Mouse (Mus musculus): ENCODE data around the gene Sh3bgrl2. TPM values are rescaled to one million over a fixed set of nuclear protein-coding genes. Genes with fewer than 3 reads are reported as not detected.

Gene Sh3bgrl2
- polyA plus RNA-seq, 1 experiment from 2014 or later: 23.1 TPM

GRCm38 (mm10) chr9:83564934-83565652 lies 17.0 kb downstream of the Sh3bgrl2 start:
- ATAC-seq (replicated peaks; ENCODE audit: low FRiP score, low TSS enrichment, low read depth) (no peak), DNase-seq (ENCODE audit: low spot score) (no peak)
- Histone ChIP-seq H3K9me3 (ENCODE audit: control insufficient read depth, low read length) (no peaks in the 10 kb centered on the region), H3K4me3 (ENCODE audit: low read depth, low read length) (no peak overlapping the region), H3K4me1 (replicated peaks; ENCODE audit: control insufficient read depth, insufficient read depth, low read length) (peaks cover 8% of the 10 kb centered on the region), H3K27ac (ENCODE audit: low read depth) (no peak overlapping the region), H3K36me3 (ENCODE audit: control insufficient read depth, insufficient read depth, low read length) (no peaks in the 10 kb centered on the region), H3K4me2 (ENCODE audit: low read length) (no peak overlapping the region), H3K9ac (ENCODE audit: low read length) (no peak overlapping the region), H3K27me3 (replicated peaks; ENCODE audit: control insufficient read depth, insufficient read depth, low read length) (no peaks in the 10 kb centered on the region)
- WGBS: 58% methylated on average over 13 of the region's 13 CpGs

GRCm38 (mm10) chr9:83566141-83566540 lies 18.0 kb downstream of the Sh3bgrl2 start:
- DNase-seq (ENCODE audit: low spot score): no peak
- H3K4me3 ChIP-seq (ENCODE audit: low read depth, low read length): no peak overlapping the region
- H3K9ac ChIP-seq (ENCODE audit: low read length): no peak overlapping the region

GRCm38 (mm10) chr9:83568125-83568524 lies 20.0 kb downstream of the Sh3bgrl2 start:
- H3K27me3 ChIP-seq (replicated peaks; ENCODE audit: control insufficient read depth, insufficient read depth, low read length): no peaks in the 10 kb centered on the region
- H3K36me3 ChIP-seq (ENCODE audit: control insufficient read depth, insufficient read depth, low read length): no peaks in the 10 kb centered on the region
- H3K9ac ChIP-seq (ENCODE audit: low read length): no peak overlapping the region
- DNase-seq (ENCODE audit: low spot score) (no peak), ATAC-seq (replicated peaks; ENCODE audit: low FRiP score, low TSS enrichment, low read depth) (no peak)
- peaks cover 9% of the 10 kb centered on the region for H3K4me1 ChIP-seq (replicated peaks; ENCODE audit: control insufficient read depth, insufficient read depth, low read length)
- 96% methylated on average over 5 of the region's 5 CpGs for WGBS
- no peak overlapping the region for H3K27ac ChIP-seq (ENCODE audit: low read depth)
- no peaks in the 10 kb centered on the region for H3K9me3 ChIP-seq (ENCODE audit: control insufficient read depth, low read length)
- H3K4me3 ChIP-seq (ENCODE audit: low read depth, low read length): no peak overlapping the region
- no peak overlapping the region for H3K4me2 ChIP-seq (ENCODE audit: low read length)

More at GRCm38 (mm10) chr9:83566141-83566540, 18.0 kb downstream of the Sh3bgrl2 start:
- H3K4me2 ChIP-seq (ENCODE audit: low read length): no peak overlapping the region
- H3K4me1 ChIP-seq (replicated peaks; ENCODE audit: control insufficient read depth, insufficient read depth, low read length): peaks cover 8% of the 10 kb centered on the region
- no peaks in the 10 kb centered on the region for H3K27me3 ChIP-seq (replicated peaks; ENCODE audit: control insufficient read depth, insufficient read depth, low read length)
- no peaks in the 10 kb centered on the region for H3K9me3 ChIP-seq (ENCODE audit: control insufficient read depth, low read length)
- no peaks in the 10 kb centered on the region for H3K36me3 ChIP-seq (ENCODE audit: control insufficient read depth, insufficient read depth, low read length)
- 57% methylated on average over 6 of the region's 6 CpGs for WGBS
- ATAC-seq (replicated peaks; ENCODE audit: low FRiP score, low TSS enrichment, low read depth): no peak
- no peak overlapping the region for H3K27ac ChIP-seq (ENCODE audit: low read depth)

GRCm38 (mm10) chr9:83568937-83569336 lies 20.8 kb downstream of the Sh3bgrl2 start:
- Histone ChIP-seq H3K4me3 (ENCODE audit: low read depth, low read length) (no peak overlapping the region), H3K4me1 (replicated peaks; ENCODE audit: control insufficient read depth, insufficient read depth, low read length) (peaks cover 11% of the 10 kb centered on the region), H3K27ac (ENCODE audit: low read depth) (no peak overlapping the region), H3K4me2 (ENCODE audit: low read length) (no peak overlapping the region), H3K27me3 (replicated peaks; ENCODE audit: control insufficient read depth, insufficient read depth, low read length) (no peaks in the 10 kb centered on the region), H3K36me3 (ENCODE audit: control insufficient read depth, insufficient read depth, low read length) (no peaks in the 10 kb centered on the region), H3K9me3 (ENCODE audit: control insufficient read depth, low read length) (no peaks in the 10 kb centered on the region), H3K9ac (ENCODE audit: low read length) (no peak overlapping the region)
- WGBS: 78% methylated on average over 3 of the region's 3 CpGs
- no peak for ATAC-seq (replicated peaks; ENCODE audit: low FRiP score, low TSS enrichment, low read depth)
- no peak for DNase-seq (ENCODE audit: low spot score)

GRCm38 (mm10) chr9:83569898-83570297 lies 21.8 kb downstream of the Sh3bgrl2 start:
- 65% methylated on average over 7 of the region's 7 CpGs for WGBS
- H3K27ac ChIP-seq (ENCODE audit: low read depth): no peak overlapping the region
- H3K9ac ChIP-seq (ENCODE audit: low read length): no peak overlapping the region
- peaks cover 10% of the 10 kb centered on the region for H3K4me1 ChIP-seq (replicated peaks; ENCODE audit: control insufficient read depth, insufficient read depth, low read length)
- no peak overlapping the region for H3K4me3 ChIP-seq (ENCODE audit: low read depth, low read length)
- ATAC-seq (replicated peaks; ENCODE audit: low FRiP score, low TSS enrichment, low read depth) (no peak), DNase-seq (ENCODE audit: low spot score) (no peak)
- no peaks in the 10 kb centered on the region for H3K9me3 ChIP-seq (ENCODE audit: control insufficient read depth, low read length)
- no peaks in the 10 kb centered on the region for H3K27me3 ChIP-seq (replicated peaks; ENCODE audit: control insufficient read depth, insufficient read depth, low read length)
- H3K36me3 ChIP-seq (ENCODE audit: control insufficient read depth, insufficient read depth, low read length): no peaks in the 10 kb centered on the region
- H3K4me2 ChIP-seq (ENCODE audit: low read length): no peak overlapping the region

GRCm38 (mm10) chr9:83571315-83571714 lies 23.2 kb downstream of the Sh3bgrl2 start:
- no peak overlapping the region for H3K4me3 ChIP-seq (ENCODE audit: low read depth, low read length)
- no peak for ATAC-seq (replicated peaks; ENCODE audit: low FRiP score, low TSS enrichment, low read depth)
- 80% methylated on average over 3 of the region's 3 CpGs for WGBS

GRCm38 (mm10) chr9:83572326-83572725 lies 24.2 kb downstream of the Sh3bgrl2 start:
- no peaks in the 10 kb centered on the region for H3K27me3 ChIP-seq (replicated peaks; ENCODE audit: control insufficient read depth, insufficient read depth, low read length)
- H3K36me3 ChIP-seq (ENCODE audit: control insufficient read depth, insufficient read depth, low read length): no peaks in the 10 kb centered on the region
- no peak for ATAC-seq (replicated peaks; ENCODE audit: low FRiP score, low TSS enrichment, low read depth)
- H3K4me2 ChIP-seq (ENCODE audit: low read length): no peak overlapping the region
- H3K9me3 ChIP-seq (ENCODE audit: control insufficient read depth, low read length): no peaks in the 10 kb centered on the region
- DNase-seq (ENCODE audit: low spot score): no peak
- no peak overlapping the region for H3K4me3 ChIP-seq (ENCODE audit: low read depth, low read length)
- H3K27ac ChIP-seq (ENCODE audit: low read depth): no peak overlapping the region
- whole genome bisulfite sequencing: 84% methylated on average over 2 of the region's 2 CpGs
- peaks cover 21% of the 10 kb centered on the region for H3K4me1 ChIP-seq (replicated peaks; ENCODE audit: control insufficient read depth, insufficient read depth, low read length)
- H3K9ac ChIP-seq (ENCODE audit: low read length): no peak overlapping the region

More at GRCm38 (mm10) chr9:83571315-83571714, 23.2 kb downstream of the Sh3bgrl2 start:
- Histone ChIP-seq H3K4me1 (replicated peaks; ENCODE audit: control insufficient read depth, insufficient read depth, low read length) (peaks cover 15% of the 10 kb centered on the region), H3K4me2 (ENCODE audit: low read length) (no peak overlapping the region), H3K27ac (ENCODE audit: low read depth) (no peak overlapping the region), H3K9ac (ENCODE audit: low read length) (no peak overlapping the region), H3K9me3 (ENCODE audit: control insufficient read depth, low read length) (no peaks in the 10 kb centered on the region), H3K36me3 (ENCODE audit: control insufficient read depth, insufficient read depth, low read length) (no peaks in the 10 kb centered on the region), H3K27me3 (replicated peaks; ENCODE audit: control insufficient read depth, insufficient read depth, low read length) (no peaks in the 10 kb centered on the region)
- no peak for DNase-seq (ENCODE audit: low spot score)

- no peak overlapping the region for H3K4me3 ChIP-seq (ENCODE audit: low read depth, low read length)
- DNase-seq (ENCODE audit: low spot score) (no peak), ATAC-seq (replicated peaks; ENCODE audit: low FRiP score, low TSS enrichment, low read depth) (no peak)
- no peaks in the 10 kb centered on the region for H3K9me3 ChIP-seq (ENCODE audit: control insufficient read depth, low read length)
- H3K4me1 ChIP-seq (replicated peaks; ENCODE audit: control insufficient read depth, insufficient read depth, low read length): peaks cover 21% of the 10 kb centered on the region
- no peak overlapping the region for H3K27ac ChIP-seq (ENCODE audit: low read depth)
- WGBS: 42% methylated on average over 2 of the region's 2 CpGs
- no peak overlapping the region for H3K4me2 ChIP-seq (ENCODE audit: low read length)
- H3K27me3 ChIP-seq (replicated peaks; ENCODE audit: control insufficient read depth, insufficient read depth, low read length): no peaks in the 10 kb centered on the region
- no peak overlapping the region for H3K9ac ChIP-seq (ENCODE audit: low read length)
- no peaks in the 10 kb centered on the region for H3K36me3 ChIP-seq (ENCODE audit: control insufficient read depth, insufficient read depth, low read length)
Measured at GRCm38 (mm10) chr9:83572870-83573269, 24.7 kb downstream of the Sh3bgrl2 start.

GRCm38 (mm10) chr9:83573588-83573987 lies 25.5 kb downstream of the Sh3bgrl2 start:
- no peaks in the 10 kb centered on the region for H3K36me3 ChIP-seq (ENCODE audit: control insufficient read depth, insufficient read depth, low read length)
- H3K9ac ChIP-seq (ENCODE audit: low read length): no peak overlapping the region
- WGBS: 32% methylated on average over 2 of the region's 2 CpGs
- no peaks in the 10 kb centered on the region for H3K9me3 ChIP-seq (ENCODE audit: control insufficient read depth, low read length)
- H3K4me2 ChIP-seq (ENCODE audit: low read length): no peak overlapping the region
- DNase-seq (ENCODE audit: low spot score) (no peak), ATAC-seq (replicated peaks; ENCODE audit: low FRiP score, low TSS enrichment, low read depth) (no peak)
- H3K27ac ChIP-seq (ENCODE audit: low read depth): no peak overlapping the region
- H3K27me3 ChIP-seq (replicated peaks; ENCODE audit: control insufficient read depth, insufficient read depth, low read length): no peaks in the 10 kb centered on the region
- H3K4me3 ChIP-seq (ENCODE audit: low read depth, low read length): no peak overlapping the region
- peaks cover 21% of the 10 kb centered on the region for H3K4me1 ChIP-seq (replicated peaks; ENCODE audit: control insufficient read depth, insufficient read depth, low read length)

All from intestine, embryonic 14.5 days (tissue).